Mouse (Mus musculus): ENCODE measurements around the gene Krt4.

GRCm38 (mm10) chr15:101954187-101954586 is 29.7 kb upstream of the Krt4 start, which contains the start of gene Krt78:
- no peak for TF ChIP-seq CTCF (IDR thresholded peaks at IDR 0.05; ENCODE audit: low read depth, low read length)
- TF ChIP-seq POLR2A (IDR thresholded peaks at IDR 0.05; ENCODE audit: borderline replicate concordance, low read depth, low read length): no peak

Data from bone marrow macrophage, adult 2 months (primary cell).